Mouse (Mus musculus) forelimb bud, embryonic 11.5 days (tissue): ENCODE data around the gene Gja1.
A peak's percentile ranks its signal among the peaks of the same experiment; 100 is the strongest.

Experiments
- DNase-seq: peaks from one replicate; pipeline ENCODE4 v3.0.0-alpha.2; 2012; ENCODE audit warnings: low read depth, low spot score

The Gja1 gene

DNA sequence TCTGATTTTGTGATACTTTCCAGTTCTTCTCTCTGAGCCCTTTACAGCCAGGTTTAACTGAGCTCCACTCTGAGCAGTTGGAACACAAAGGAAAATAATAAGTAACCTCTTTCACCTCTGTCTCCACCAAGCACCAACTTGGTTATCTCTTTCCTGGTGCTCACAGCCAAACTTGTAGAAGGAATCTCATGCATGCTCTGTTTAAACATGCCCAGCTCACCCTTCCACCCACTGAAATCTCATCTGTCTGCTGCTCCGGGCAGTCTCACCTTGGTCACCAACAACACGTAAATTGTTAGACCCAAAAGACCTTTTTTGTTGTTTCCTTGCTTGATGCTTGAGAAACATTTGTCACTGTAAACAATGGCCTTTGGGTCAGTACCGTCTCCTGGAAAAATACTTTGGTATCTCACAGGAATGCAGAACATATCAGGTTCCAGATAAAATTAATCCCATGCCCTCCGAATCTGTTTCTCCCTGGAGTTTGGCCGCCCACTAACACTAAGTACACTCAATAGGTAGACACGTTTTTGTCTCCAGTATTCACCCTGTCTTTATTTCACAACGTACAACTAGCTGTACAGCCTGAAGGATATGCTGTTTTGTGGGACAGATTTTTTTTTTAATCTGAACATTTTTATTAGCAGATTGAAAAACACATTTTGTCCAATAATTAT is 38.9 kb downstream of the Gja1 start:
- DNase-seq = no peak

- DNase-seq = no peak
Measured at GRCm38 (mm10) chr10:56422518-56422917, 45.4 kb downstream of the Gja1 start.

DNA sequence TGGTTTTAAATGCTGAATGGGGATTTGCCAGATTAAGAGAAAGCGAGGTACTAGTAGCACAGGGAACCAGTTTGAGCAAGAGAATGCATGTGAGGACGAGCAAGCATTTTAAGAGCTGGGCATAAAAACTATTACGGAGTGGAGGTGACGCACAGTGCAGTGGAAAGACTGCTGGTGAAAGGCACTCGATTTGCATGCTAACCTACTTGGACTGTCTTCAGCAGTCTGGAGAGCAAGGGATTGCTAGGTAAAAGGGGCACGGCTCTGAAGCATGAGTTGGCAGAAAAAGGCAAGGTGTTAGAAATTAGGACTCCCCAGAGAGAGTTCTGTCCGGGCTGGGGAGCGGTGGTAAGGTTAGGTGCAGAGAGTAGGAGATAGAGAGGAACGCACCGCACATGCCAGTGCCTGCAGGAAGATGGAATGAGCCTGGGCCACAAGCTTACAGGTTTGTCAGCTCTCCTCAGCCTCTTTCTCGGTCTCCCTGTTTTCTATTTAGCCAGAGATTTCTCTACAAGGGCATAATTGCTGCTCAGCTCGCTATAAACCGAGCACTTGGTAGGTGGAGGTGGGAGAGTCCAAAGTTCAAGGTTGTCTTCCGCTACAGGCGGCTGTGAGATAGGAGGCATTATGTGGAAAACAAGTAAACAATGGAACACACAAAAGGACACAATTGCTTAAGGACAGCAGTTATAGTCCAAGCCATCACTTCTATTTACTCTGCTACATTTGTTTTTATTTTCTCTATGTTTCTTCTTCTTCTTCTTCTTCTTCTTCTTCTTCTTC is 48.1 kb downstream of the Gja1 start:
- DNase-seq = no peak

- no peak for DNase-seq
Measured at GRCm38 (mm10) chr10:56426369-56426768, 49.2 kb downstream of the Gja1 start.

DNA sequence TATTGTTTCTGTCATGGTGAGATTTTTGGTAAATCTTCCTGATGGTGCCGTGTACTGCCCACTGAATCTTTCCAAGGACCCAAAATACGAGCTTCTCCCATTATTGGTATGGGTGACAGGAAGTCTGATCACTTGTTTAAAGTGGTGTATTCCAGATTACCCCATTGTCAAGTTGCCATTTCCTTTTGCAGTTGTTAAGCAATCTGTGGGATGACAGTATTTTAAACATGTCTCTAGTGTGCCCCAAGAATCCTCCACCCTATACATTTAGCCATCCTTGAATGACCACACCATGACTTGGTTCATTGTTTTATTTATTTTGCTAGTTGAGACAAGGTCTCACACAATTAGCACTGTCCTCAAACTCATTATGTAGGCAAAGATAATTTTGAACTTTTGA is 50.3 kb downstream of the Gja1 start:
- no peak for DNase-seq

GRCm38 (mm10) chr10:56427827-56428226 is 50.7 kb downstream of the Gja1 start:
- DNase-seq = no peak

DNA sequence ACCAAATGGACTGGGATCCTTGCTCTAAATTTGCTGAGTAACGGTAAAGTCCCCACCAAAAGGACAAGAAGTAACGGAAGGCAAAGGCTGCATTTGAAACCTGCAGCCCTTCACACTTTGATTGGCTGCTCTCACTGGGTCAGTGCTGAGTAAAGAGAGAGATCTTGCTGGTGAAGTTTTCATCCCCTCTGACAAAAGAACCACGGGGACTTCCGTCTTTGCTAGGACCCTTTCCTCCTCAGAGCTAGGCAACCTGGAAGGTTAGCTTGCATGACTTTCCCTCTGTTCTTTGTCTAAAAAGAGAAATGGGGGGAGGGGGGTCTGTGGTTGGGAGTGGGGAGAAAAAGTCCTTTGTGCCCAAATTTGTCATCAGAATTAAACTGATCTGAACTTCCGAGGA is 51.9 kb downstream of the Gja1 start:
- DNase-seq = no peak

GRCm38 (mm10) chr10:56431600-56432389 is 54.7 kb downstream of the Gja1 start:
- DNase-seq = peak; percentile 89

GRCm38 (mm10) chr10:56432390-56432709 is 55.2 kb downstream of the Gja1 start:
- DNase-seq = no peak

DNA sequence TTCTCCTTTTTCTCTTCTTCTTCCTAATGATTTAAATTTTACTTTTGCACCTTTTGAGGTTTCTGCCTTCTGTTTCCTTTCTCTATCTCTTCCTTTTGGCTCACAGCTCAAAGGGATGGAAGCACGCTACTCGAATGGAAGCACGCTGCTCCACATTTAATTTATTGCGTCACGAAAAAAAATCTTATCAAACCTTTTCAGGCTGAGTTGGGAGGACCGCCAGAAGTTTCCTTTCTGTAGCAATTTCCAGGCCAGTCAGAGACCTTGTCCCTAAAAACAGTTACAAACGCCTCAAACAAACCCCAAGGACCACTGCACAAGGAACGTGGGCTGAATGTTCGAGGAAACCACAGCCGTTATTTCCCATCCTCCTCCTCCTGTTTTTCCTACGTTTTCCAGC is 60.2 kb downstream of the Gja1 start:
- DNase-seq = no peak

GRCm38 (mm10) chr10:56439638-56440037 is 62.5 kb downstream of the Gja1 start:
- no peak for DNase-seq

GRCm38 (mm10) chr10:56444457-56444856 is 67.3 kb downstream of the Gja1 start:
- no peak for DNase-seq

GRCm38 (mm10) chr10:56449030-56449429 is 71.9 kb downstream of the Gja1 start:
- DNase-seq = no peak
